Mouse (Mus musculus) liver (tissue): Measurements from ENCODE around the gene Hgd.
"Not testable (repeated sequence)": the region's sequence is repeated elsewhere in the genome, so short reads cannot be mapped to it uniquely, and the experiment has no call there.

Experiments used
- DNase-seq: peaks from one replicate; pipeline ENCODE4 v3.0.0-alpha.2; 2020; ENCODE audit warnings: mixed read lengths

Hgd gene

DNA sequence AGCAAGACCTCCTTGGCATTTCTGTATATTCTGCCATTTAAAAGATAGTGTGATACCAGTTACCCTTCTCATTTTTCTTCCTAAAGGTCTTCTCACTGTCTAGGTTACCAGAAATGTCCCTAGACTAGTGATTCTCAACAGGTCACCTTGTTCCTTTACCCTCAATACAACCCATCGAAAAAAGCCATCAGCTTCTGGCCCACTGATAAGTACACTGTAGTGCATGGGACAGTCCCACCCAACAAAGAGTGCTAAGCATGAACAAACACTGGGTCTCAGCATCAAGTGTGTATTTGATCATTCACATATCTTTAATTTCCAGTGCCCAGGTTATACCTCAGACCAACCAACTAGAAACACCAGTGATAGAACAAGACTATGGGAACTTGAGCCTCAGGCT lies 55.1 kb downstream of the Hgd start:
- DNase-seq, result no peak

DNA sequence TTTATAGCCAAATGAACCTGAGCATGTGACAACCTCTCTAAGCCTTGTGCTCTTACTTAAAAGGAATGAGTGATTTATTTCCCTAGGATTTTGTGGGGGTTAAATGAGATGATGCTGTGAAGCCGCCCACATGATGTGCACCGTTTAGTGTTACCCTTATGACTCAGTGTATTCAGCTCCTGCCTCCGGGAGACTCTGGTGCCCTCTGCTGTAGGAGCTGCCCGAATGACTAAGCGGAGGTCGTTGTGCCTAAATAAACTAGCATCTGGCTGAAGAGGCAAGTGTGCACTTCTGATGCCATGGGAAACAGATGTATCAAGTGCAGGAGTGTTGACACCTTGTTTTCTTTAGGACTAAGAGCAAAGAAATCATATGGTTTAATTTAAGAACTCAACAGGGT lies 56.2 kb downstream of the Hgd start:
- peak; percentile 21 for DNase-seq

DNA sequence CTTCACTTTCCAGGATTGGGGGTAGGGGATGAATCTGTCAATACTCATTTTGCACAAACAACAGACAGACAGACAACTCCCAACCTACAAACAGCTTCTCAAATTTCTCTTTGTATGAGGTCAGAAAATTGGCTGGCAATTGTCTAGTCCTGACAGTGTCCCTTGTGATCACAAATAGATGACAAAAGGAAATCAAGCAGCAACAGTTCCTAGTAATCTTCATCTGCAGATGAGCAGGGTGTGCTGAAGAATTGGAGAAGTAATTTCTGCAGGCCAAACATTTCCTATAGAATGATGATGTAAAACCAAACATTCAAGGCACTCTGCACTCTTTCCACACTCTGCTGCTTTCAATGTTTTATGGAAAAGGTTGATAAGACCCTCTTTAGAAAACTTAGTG lies 57.8 kb downstream of the Hgd start:
- DNase-seq, result no peak

DNA sequence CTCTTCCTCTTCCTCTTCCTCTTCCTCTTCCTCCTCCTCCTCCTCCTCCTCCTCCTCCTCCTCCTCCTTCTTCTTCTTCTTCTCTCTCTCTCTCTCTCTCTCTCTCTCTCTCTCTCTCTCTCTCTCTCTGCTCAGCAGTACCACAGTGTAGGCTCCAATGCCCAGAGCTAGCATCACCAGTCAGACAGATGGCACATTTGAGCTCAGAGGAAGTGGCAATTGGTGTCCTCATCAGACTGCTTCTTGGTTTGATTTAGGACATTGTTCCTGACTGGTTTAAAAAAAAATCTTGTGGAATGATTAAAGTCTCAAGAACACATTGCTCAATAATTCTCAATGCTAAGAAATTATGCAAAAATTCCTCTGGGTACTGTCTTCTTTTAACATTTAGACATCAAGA lies 60.6 kb downstream of the Hgd start:
- DNase-seq, result not testable (repeated sequence)

DNA sequence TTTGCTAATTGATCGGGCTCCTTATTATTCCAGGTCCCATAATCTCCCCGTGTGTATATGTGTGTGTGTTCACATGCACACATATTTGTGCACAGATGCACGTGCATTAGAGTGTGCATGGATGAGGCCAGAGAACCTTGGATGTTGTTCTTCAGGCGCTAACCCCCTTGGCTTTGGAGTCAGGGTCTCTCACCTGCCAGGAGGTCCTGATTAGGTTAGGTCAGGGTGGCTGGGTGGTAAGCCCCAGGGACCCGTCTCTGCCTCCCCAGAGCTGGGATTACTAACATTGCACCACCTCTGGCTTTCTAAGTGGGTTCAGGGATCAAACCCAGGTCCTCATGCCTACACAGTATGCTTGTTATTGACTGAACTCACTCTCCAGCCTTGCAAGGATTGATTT lies 64.5 kb downstream of the Hgd start:
- no peak for DNase-seq

DNA sequence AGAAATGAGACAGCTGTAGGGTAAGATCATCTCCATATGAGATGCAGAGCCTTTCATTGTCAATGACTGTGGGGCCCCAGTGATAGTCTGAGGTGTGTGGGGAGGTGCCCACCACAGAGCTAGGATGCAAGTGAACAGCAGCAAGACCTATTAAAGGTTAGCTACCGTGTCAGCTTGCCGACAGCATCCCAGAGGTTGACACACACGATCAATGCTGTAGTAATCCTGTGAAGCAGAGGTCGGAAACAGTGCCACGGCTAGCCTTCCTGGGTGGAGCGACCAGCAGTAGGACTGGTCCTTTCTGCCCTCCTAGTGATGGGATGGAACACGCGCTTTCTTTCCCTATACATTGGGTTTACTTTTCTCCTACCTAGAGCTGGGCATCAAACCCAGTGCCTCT lies 65.3 kb downstream of the Hgd start:
- DNase-seq, result no peak

DNA sequence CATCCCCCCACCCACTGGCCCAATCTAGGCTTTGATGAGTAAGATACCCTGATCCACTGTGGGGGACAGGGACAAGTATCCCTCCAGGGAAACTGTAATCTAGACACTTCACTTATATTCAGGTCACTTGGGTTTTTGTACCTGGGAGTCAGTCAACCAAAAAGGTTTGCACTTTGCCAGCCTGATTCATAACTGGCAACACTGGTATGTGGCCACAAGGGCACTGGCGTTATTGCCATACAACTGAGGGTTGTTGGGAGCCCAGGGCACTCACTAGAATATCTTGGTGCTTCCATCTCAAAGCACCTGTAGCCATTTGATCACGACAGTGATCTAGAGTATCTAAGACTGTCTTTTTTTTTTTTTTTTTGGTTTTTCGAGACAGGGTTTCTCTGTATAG lies 65.8 kb downstream of the Hgd start:
- no peak for DNase-seq

DNA sequence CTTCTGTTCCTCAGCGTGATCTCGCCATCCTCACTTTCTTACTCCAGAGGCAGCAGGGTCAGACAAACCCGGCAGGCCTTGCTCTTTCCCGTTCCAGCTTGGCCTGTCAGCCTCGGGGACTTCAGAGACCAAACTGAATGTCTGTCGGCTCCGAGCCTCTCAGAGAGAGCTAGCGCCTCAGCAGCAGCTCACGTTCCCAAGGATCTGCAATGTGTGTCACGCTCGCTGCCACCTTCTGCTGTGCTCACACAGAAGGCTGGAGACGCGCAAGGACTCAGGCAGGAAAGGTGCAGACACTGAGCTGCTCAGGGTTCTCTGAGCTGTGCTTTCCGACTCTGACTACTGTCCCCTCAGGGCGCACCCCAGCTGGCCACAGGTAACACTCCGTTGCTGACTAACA lies 67.1 kb downstream of the Hgd start:
- no peak for DNase-seq

DNA sequence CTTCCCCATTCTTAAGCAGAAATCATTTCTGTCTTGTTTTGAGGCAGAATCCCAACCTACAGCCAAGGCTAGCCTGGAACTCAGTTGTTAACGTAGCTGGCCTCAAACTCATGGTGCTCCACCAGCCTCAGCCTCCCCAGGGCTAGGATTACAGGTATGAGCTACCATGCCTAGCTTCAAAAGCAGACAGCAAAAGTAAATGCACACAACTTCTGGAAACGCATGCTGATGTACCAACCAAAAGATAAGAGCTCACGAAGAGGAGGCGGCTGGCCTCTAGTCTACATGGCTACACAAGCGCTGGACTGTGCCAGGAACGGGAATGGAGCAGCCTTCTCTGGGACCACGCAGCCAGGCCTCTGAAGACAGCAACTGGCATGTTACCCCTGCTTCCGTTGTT lies 68.0 kb downstream of the Hgd start:
- DNase-seq, result no peak

DNA sequence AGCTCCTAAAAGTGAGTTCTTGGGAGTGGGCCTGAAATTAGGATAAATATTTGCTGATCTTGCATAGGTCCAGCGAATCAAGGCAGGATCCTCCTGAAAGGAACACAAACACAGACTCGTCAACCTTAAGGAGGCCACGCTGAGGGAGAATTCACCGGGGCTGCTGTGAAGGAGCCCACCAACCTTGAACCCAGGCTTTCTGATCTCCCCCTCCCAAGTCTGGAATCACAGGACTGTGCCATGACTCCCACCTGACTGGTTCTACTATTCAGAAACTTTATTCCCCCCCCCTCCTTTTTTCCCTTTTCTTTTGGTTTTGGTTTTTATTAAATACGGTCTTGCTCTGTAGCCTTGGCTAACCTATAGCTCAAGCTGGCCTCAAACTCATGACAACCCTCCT lies 69.1 kb downstream of the Hgd start:
- no peak for DNase-seq

DNA sequence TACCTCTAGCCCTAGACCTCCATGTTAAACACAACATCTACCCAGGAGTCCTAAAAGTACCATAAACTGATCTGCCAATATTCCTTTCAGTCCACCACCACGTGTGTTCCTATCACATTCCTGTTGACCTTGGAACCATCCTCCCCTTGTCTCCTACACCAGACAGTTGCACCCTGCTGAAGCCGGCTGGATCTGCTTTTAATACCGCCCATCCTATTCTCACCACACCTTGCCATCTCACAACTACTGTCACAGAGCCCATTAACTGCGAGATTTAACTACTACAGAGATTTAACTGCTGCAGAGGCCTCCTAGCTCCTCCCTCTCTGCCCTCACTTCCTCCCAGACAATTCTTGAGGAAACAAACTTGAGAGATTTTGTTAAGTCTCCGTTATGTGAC lies 71.5 kb downstream of the Hgd start:
- no peak for DNase-seq

DNA sequence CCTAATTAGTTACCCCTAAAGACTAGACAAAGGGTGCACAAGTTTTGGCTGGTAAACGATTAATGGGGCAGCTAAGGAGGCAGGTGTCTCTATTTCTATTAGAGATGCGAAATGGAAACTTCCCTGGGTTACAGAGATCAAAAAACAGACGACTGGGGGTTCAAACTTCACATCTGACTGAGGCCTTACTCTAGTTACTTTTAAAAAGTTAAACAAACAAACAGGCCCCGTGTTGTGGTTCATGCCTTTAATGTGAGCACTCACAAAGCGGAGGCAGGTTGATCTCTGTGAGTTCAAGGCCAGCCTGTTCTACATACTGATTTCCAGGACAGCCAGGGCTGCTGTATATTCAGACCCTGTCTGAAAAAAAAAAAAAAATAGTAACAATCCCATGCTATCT lies 72.7 kb downstream of the Hgd start:
- DNase-seq, result no peak

DNA sequence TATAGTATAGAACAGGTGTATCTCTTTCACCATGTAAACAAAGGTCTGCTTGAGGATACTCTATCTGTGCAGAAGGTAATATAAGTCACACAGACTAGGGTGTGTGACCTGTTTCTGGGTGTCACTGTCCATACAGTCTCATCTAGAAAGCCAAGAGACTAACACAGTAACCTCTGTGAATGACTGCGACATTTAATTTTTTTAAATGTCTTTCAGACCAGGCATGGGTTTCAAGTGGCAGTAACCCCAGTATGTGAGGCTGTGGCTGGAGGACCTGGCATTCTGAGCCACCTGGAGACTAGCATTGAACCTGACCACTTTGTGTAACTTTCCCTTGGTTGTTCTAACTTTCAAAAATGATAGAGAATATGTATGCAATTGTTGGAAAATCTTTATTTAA lies 73.1 kb downstream of the Hgd start:
- no peak for DNase-seq

DNA sequence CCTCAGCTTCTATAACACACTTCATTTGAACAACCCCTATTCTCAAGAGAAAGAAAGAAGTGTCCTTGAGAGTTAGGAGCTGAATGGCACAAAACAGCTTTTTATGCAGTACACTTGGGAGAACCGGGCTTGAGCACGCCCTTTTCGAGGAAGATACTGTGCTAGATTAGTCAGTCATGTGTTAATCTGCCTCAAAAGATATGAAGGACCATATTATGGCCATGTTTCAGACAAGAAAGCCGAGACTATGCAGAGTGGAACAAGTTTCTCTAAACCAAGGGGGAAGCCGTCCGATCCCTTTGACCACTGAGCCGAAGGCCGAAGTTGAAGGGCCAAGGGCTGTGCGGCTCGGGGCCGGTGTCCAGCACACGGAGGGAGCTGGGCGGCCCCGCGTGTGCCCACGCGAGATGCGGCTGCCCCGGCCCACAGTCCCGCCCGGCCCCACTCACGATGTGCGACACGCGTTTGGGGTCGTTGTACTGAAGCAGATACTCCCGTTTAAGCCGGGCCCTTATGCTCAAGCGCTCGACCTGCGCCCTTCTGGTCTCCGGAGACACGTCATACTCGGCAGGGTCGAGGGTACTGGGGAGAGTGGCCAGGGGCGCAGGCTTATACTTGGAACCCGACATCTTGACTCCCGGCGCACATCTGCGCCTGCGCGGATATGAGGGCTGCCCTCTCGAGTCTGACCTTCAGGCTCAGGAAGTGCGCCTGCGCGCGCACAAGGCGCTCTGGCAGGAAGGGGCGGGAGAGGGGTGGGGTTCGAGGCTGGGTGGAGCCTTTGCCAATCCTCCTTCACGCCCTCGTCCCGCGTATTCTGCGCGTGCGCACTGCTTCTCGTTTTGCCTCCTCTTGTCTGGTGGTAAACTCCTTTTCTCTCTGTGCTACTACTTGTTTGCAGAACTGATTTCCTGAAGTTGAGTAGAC lies 74.0 kb downstream of the Hgd start, which contains the start of gene Ndufb4:
Ndufb4 (minus strand) TSS at position 723 of the 927 bp plus-strand sequence.
- DNase-seq, result peak; percentile 100

DNA sequence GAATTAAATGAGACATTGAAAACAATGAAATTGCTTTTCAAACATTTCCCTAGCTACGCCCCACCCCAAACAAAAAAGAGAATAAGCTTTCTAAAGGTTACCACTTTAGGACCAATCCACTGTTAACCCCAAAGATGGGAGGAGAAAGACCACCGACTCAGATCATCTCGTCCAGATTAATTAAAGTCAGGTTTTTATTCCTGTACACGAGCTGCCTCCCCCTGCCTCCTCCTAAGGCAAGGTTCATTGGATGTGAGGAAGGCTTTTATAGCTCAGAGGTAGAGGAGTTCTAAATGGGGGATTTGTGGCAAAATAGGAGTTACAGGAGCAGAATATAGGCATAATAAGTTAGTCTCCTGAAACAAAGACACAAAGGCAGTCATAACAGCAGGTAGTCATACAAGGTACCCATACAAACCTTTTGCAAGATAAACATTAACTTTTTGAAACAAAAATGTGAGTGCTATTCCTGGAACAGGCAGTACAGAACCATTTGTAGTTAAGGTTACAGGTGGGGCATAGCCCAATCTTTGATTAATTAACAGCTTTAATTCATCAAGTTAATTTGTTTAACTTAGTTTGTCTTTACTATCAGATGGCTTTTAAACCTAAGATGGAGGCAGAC lies 75.0 kb downstream of the Hgd start:
- DNase-seq, result no peak

DNA sequence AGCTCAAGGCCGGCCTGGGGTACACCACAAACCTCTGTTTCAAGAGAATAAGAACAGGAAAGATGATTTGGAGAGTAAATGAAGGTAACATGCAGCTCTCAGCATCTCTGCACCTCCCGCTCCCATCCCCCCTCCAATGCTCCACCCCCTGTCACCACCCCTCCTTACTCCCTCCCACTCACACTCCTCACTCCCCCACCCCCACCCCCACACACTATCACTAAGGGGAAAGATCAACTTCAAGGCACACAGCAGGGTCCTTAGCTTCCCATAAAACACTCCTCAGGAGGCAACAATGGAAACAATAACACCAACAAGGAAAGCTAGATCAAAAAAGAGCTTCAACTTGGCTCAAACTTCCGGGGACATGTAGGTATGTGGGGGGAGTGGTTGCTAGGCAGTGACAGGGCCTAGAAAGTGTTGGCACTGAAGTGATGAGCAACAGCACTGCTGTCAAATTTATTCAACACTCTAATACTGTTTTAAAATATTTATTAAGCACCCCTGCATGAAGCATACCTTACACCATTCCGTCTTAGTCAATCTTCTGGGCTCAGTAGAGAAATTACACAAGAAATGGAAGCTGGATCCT lies 75.9 kb downstream of the Hgd start:
- no peak for DNase-seq

DNA sequence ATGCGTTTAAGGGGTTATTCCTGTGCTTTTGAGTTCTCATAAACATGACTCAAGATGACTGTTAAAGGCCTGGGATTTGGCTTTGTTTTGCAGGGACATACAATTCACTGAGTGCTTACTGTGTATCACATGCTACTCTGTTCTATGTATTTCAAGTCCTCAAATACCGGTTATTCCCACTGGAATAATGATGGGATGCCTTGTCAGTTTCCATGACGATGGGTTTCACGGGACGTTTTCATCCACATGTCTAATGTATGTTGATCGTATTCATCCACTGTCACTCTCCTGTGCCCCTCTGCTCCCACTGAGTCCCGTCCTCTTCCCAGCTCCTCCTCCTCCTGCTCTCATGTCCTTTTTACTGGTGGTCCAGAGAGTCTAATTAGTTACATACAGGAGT lies 76.8 kb downstream of the Hgd start:
- no peak for DNase-seq

DNA sequence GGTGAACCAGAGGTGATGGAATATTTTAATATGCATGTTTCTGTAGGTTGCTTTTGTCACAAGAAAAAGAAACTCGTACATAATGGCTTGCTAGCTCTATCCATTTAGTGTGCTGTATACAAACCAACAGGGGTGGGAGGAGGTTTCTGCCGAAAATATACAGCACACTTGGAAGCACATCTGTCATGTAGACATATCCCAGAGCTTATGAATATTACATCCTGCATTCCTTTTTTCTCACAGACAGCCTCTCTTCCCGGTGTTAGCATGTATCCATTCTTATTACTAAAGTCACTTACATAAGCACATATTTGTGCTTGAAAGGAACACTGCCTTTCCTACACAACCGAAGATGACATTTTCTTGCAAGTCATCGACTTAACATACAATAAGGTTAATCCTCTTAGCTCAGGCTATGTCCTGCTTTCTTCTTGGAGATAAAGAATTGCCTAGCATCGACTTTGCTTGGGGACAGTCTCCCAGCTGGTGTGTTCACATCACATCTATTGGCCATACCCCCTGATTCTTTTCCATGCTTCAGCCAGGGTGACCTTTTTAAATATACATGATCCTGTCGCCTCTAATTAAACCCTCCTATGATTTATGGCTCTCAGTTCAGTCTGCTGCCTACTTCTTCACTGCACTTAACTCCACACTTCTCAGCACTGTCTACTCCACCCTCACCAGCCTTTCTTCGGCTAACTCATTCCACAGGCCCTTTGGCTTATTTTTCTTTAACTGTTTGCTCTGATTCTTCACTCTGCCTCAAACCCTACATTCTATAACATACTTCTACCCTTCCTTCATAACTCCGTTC lies 83.9 kb downstream of the Hgd start:
- no peak for DNase-seq

DNA sequence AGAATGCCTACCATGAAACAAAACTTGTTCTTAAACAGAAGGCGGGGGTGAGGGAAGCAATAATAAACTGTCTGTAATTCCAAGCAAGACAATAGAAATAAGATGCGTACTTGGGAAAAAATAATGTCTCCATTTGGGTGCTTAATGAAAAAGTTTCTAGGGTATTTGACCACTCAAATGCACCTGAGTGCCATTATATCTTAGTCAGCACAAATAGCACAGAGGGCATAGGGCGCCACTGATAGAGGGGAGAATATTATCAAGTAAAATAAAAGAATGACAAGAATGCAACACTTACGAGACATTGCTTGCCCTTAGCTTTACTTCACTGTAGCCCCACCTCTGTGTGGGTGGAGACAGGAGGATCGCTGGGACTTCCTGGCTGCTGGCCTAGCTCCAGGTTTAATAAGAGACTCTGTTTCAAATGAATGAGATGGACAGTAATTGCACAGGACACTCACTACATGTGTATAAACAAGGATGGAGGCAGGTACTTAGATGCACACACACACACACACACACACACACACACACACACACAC lies 85.5 kb downstream of the Hgd start:
- no peak for DNase-seq

DNA sequence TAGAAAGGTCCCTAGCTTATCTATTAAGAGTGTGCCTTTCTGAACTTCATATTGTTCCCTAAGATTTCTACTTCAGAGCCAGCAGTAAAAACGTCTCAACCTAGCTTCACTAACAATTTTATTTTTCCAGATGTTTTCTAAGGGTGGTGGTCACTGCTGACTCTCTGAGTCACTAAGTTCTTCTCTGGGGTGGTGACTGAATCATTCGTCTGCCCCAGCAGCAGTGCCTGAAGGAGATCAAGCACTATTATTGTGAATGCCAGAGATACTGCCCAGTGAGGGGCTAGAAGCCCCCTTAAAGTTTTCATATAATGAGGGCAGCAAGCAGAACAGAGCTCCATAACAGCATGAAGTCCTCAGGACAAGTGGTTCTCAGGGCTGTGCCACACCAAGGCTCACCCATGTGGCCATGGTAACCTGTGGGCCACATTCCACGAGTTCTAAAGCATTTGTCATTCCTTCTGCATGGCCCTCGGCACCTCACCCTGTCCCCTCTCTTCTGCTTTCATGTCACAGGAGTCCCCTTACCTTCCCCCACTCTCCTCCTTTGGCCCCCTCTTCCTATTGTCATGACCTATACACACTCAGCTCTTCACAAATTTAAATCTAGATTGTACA lies 90.8 kb downstream of the Hgd start:
- DNase-seq, result no peak

DNA sequence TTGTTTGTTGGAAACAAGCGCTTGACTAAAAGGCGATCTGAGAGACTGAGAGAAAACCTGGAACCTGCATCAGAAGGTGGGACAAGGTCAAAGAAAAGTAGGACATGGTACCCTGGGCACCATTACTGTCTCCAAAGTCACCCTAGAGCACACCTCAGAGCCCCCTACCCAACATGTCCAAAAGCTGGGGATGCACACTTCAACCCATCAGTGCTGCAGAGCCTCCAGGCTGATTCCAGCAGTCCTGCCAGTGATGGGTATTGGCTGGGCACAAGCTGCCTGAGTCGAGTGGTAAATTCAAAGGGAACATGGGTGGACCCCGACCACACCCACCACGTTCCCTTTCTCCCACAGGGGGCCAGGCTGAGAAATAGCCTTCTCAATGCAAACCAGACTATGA lies 95.4 kb downstream of the Hgd start:
- DNase-seq, result no peak

DNA sequence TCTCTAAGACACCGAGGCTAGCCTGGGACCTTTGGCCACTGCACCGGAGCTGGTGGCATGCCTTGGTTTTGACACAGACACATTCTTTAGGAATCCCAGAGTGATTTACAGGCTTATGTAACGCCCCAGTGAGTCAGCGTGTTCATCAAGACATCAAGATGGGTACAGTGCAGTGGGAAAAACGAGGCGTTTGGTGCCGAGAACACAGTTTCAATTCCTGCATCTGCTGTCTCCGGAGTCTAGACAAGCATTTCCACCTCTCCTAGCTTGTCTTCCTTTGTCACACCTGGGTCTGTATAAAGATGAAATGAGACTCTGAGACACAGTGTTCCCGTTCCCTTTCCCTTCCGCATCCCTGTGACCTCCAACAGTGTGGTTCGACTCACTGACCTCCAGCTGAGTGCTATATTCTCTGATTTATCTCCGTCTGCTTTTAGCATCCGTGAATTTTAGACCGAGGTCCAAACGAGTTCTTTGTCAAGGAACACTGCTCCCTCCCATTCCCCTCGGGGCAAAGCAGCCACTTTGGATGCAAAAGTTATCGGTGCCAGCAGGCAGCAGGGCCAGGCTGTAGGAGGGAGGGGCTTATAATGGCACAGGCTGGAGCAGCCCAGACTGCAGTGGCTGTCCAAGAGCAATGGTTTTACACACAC lies 96.2 kb downstream of the Hgd start:
- no peak for DNase-seq
